Mouse (Mus musculus) brain, embryonic 14.5 days (tissue): Measurements from ENCODE around the gene Mslnl. TPM values are rescaled to one million over a fixed set of nuclear protein-coding genes. Genes with fewer than 3 reads are reported as not detected.
"Not testable (repeated sequence)": the region's sequence is repeated elsewhere in the genome, so short reads cannot be mapped to it uniquely, and the experiment has no call there.

Source experiments
- DNase-seq: peaks from one replicate; pipeline ENCODE4 v3.0.0-alpha.2; 2011; ENCODE audit warnings: low read depth
- CTCF ChIP-seq: fragments of 200-500 bp; IDR thresholded peaks from 2 replicates; pipeline ENCODE4 v1.5.1; 2012; ENCODE audit warnings: inconsistent platforms, mild to moderate bottlenecking, moderate library complexity, borderline replicate concordance; ENCODE audit not compliant: insufficient read depth, insufficient read length; ENCODE audit errors: extremely low read depth
- POLR2A ChIP-seq: fragments of 200-500 bp; IDR thresholded peaks from 2 replicates; pipeline ENCODE4 v1.6.1; 2012; ENCODE audit warnings: mild to moderate bottlenecking, inconsistent platforms, borderline replicate concordance; ENCODE audit not compliant: poor library complexity, insufficient read depth, insufficient read length, severe bottlenecking; ENCODE audit errors: extremely low read depth
- polyA plus RNA-seq: library from polyadenylated mRNA; depleted of rRNA; stranded (reverse); fragments of >200 nt; gene quantifications from 2 replicates; pipeline ENCODE4 v1.2.3, GENCODE M21; 2012

Gene Mslnl
- polyA plus RNA-seq, 1 experiment = not detected

DNA sequence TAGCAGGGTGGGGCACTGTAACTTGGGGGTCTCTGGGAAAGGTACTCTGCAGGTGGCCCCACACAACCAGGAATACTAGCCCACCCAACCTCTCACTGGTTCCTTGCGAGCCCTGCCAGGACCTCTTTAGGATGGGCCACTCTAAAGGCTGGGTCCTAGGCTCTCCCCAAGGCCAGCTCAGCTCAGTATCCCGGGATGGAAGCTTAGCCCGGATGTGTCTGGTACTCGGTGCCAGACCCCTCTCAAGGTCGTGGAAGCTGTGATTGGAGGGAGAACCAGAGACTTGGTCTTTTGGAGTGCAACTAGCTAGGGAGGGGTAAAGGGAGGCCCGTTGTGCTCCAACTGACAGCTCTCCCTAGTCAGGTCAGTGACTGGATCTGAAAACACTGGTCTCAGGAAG is 18.2 kb upstream of the Mslnl start:
- DNase-seq = no peak
- TF ChIP-seq CTCF (no peak), POLR2A (no peak)

DNA sequence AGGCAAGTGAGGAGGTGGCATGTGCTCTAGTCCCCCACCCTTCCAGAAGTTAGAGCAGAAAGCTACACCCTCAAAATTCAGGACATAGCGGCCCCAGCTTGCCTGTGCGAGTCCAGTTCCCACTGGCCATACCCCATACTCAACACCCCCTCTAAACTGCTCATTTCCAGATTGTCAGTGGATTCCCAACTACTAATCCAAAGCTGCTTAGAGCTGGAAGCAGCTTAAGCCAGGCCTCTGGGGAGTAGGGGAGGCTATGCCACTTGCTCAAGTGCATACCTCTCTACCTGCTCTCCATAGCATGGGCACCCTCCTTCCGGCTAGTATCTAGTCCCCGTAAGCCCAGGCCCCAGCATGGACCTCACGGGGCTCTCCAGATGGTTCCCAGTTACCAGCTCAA is 14.4 kb upstream of the Mslnl start:
- no peak for DNase-seq
- TF ChIP-seq CTCF = no peak
- TF ChIP-seq POLR2A = no peak

DNA sequence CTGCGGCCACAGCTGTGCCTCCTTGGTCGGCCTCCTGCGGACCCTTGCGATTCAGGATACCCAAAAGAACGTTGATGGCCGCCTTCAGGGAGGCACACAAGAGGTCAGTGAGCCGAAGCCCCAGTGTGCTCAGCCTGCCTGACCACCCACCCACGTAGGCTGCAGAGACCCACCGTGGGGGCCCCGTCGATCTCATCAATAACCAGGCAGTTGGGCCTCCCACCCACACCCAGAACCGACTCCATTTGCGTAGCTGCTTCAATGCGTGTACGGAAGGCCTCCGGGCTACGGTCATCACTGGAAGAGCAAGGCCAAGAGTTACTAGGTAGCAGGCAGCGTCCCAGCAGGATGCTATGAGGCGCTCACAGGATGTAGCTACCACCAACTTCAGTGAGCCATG is 12.4 kb upstream of the Mslnl start:
- DNase-seq = no peak
- no peak for TF ChIP-seq CTCF
- no peak for TF ChIP-seq POLR2A

GRCm38 (mm10) chr17:25723919-25724318 is 11.9 kb upstream of the Mslnl start:
- no peak for TF ChIP-seq POLR2A
- peak; percentile 20; the same call in 1 of the 2 replicates for TF ChIP-seq CTCF
- peak; percentile 7 for DNase-seq

DNA sequence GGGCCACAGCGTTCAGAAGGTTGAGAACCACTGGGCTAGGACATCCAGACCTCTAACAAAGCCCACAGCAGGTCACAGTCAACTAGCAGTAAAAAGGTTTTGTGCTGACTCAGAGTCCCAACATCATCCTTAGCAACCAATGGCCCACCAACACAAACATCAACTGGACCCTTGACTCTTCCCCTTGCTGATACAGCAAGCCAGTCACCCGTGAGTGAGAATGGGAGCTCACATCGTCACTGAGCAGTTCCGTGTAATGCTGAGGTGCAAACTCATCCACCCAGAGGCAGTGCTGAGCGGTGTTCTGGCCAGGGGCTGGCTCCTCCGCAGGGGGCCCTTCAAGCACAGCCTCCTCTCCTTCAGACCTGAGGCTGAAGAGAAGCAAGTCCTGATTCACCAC is 10.6 kb upstream of the Mslnl start:
- no peak for DNase-seq
- TF ChIP-seq POLR2A (no peak), CTCF (no peak)

- peak; percentile 100 for DNase-seq
- TF ChIP-seq CTCF (no peak), POLR2A (peak; percentile 38; the same call in 1 of the 2 replicates)
Observed at GRCm38 (mm10) chr17:25727265-25728008, 8.4 kb upstream of the Mslnl start, which contains the start of the genes Chtf18 and Rpusd1. Gene Chtf18, minus strand, starts transcription at chr17:25727419. Gene Rpusd1, plus strand, starts transcription at chr17:25727670.

- TF ChIP-seq CTCF (no peak), POLR2A (no peak)
- DNase-seq = no peak
Observed at GRCm38 (mm10) chr17:25728009-25728270, 7.9 kb upstream of the Mslnl start.

DNA sequence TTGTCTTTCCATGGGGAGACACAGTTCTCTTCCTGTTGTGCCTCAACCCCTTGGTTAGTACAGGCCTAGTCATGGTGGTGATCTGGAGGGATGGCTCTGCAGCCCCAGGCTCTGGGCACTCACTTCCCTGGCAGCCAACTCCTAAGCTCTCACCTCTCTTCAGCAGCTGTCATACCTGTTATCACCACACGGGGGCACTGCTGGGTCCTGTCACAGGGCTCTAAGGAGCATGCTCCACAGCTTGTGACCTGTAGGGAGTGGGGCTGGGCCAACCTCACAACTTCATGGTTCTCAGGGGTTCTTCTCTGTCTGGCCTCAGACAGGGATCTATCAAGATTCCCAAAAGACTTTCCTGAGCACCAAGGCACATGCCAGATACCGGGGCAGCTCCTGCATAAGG is 3.8 kb upstream of the Mslnl start:
- DNase-seq = peak; percentile 86
- TF ChIP-seq CTCF (peak; percentile 93), POLR2A (no peak)

GRCm38 (mm10) chr17:25735246-25735645 is 596 bp upstream of the Mslnl start:
- no peak for DNase-seq
- TF ChIP-seq CTCF (no peak), POLR2A (no peak)

DNA sequence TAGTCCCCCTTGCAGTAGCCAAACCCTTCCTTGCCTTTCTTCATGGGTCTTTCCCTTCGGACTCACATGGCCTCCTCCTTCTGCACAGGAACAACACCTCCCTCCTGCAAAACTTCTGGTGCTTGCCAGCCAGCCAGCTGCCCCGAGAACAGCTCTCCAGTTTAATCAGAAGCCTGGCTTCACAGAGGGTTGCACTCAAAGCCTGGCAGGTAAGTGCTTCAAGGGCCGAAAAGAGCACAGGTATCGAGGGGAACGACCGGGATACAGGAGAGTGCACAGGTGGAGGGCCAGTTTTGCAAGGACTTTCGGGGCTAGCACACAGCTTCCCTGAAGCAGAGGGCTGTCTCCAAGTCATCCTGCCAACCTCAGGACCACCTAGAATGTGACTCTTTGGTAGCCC is 3.0 kb downstream of the Mslnl start:
- TF ChIP-seq POLR2A = no peak
- TF ChIP-seq CTCF = no peak
- no peak for DNase-seq

- DNase-seq = not testable (repeated sequence)
Observed at GRCm38 (mm10) chr17:25741471-25741870, 5.6 kb downstream of the Mslnl start.

- no peak for TF ChIP-seq CTCF
- no peak for TF ChIP-seq POLR2A
- DNase-seq = no peak
Observed at GRCm38 (mm10) chr17:25743831-25744230, 8.0 kb downstream of the Mslnl start.

DNA sequence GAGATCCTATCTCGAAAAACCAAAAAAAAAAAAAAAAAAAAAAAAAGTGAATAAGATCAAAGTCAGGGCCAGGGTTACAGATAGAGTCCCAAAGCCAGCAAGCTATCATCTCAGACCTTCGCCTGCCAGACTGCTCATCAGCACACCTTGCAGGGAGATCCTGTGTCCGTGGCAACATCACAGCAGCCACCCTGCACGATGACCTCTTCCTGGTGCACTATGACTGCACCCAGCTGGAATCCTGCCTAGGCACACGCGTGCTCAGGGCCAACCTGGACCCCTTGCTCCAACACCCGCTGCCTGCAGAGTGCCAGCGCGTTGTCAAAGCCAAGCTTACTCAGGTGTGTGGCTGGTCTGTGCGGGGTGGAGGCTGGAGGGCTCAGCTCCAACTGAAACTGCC is 8.5 kb downstream of the Mslnl start:
- TF ChIP-seq POLR2A (no peak), CTCF (no peak)
- no peak for DNase-seq

GRCm38 (mm10) chr17:25748238-25748637 is 12.4 kb downstream of the Mslnl start:
- TF ChIP-seq POLR2A = no peak
- TF ChIP-seq CTCF = no peak
- DNase-seq = no peak

DNA sequence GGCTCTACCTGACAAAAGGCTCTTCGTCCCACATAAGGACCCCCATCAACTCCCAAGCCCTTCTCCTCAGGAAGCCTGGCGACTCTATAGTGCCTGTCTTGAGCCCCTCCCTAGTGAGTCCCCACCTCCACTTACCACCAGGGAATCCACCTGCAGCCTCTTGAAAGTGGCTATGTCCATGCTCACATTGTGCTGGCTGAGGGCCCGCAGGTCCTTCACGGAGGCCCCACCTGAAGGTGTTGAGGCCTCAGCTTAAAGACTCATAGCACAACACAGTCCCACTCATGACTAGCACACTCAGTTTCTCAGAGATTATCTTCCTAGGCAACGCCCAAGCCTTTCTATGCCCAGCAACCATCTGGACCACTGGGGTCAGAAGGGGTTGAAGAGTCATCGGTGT is 13.5 kb downstream of the Mslnl start:
- TF ChIP-seq CTCF (no peak), POLR2A (no peak)
- DNase-seq = no peak

GRCm38 (mm10) chr17:25751446-25751845 is 15.6 kb downstream of the Mslnl start:
- TF ChIP-seq CTCF (no peak), POLR2A (no peak)
- peak; percentile 36 for DNase-seq

DNA sequence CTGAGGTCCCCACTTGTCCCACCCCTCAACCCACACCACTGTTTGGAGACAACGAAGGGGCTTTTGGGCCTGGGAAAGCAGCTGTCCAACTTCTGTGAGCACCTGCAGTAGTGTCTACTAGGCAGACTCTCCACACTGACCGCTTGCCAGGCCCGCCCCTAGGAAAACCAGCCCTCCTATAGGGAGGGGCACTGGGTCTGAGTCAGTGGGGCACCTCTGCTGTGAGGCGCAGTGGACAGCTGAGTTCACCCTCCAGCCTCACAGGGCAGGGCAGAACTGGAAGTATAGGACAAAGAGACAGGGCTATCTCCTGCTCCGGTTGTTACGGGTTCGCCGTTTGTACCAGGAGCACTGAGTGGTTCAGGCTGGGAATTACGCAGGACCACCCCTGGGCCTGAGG is 18.4 kb downstream of the Mslnl start, which contains the start of gene Msln:
Gene Msln, minus strand, starts transcription at position 138 of the 400 bp plus-strand sequence.
- DNase-seq = no peak
- TF ChIP-seq CTCF (no peak), POLR2A (no peak)
